Mouse (Mus musculus) cortical plate, adult 2 months (tissue): Measurements from ENCODE around the gene Srsf10. TPM values are rescaled to one million over a fixed set of nuclear protein-coding genes. Genes with fewer than 3 reads are reported as not detected.

ENCODE experiments used
- H3K27ac ChIP-seq: fragments of 200-500 bp; 2 replicates; pipeline ENCODE4 v1.5.1; 2012; ENCODE audit warnings: low read length, control low read depth, inconsistent platforms; ENCODE audit not compliant: insufficient read depth
- H3K4me1 ChIP-seq: fragments of 200-500 bp; 2 replicates; pipeline ENCODE4 v1.6.1; 2011; ENCODE audit warnings: low read length; ENCODE audit not compliant: control insufficient read depth, insufficient read depth
- H3K4me3 ChIP-seq: fragments of 200-500 bp; 2 replicates; pipeline ENCODE4 v1.5.1; 2011; ENCODE audit warnings: mild to moderate bottlenecking, low read length, control low read depth; ENCODE audit not compliant: insufficient read depth
- CTCF ChIP-seq: fragments of 200-500 bp; IDR thresholded peaks from 2 replicates; pipeline ENCODE4 v1.5.1; 2011; ENCODE audit warnings: mild to moderate bottlenecking, control low read depth, low read length; ENCODE audit not compliant: insufficient read depth; ENCODE audit errors: extremely low read depth
- POLR2A ChIP-seq: fragments of 200-500 bp; IDR thresholded peaks from 2 replicates; pipeline ENCODE4 v1.6.1; 2011; ENCODE audit warnings: mild to moderate bottlenecking, low read length, control low read depth; ENCODE audit not compliant: insufficient read depth; ENCODE audit errors: extremely low read depth
- polyA plus RNA-seq: library from polyadenylated mRNA; depleted of rRNA; stranded (reverse); fragments of >200 nt; gene quantifications from 2 replicates; pipeline ENCODE4 v1.2.3, GENCODE M21; 2012

Gene Srsf10
- polyA plus RNA-seq, 1 experiment: 49.1 TPM

DNA sequence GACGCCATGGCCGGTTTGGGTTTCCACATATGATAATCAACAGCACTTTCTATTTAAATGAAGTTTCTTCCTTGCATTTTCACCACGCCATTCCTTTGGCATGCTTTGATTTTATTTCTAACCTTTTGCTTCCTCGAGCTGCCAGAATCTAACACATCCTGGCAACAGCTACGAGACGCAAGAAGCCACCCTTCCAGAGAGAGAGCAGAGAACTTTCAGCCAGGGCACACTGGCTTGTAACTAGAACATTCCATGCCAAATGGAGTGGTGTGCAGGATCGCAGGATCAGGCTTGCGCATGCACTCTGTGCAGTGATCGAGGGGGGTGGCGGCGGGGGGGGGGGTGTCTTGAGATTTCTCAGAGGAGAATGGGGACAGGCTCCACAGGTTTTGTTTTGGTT lies 23.5 kb upstream of the Srsf10 start:
- no peak for TF ChIP-seq CTCF
- no peak for TF ChIP-seq POLR2A
- Histone ChIP-seq H3K4me3 (no peak overlapping the region), H3K4me1 (peaks cover 14% of the 10 kb centered on the region), H3K27ac (no peak overlapping the region)

DNA sequence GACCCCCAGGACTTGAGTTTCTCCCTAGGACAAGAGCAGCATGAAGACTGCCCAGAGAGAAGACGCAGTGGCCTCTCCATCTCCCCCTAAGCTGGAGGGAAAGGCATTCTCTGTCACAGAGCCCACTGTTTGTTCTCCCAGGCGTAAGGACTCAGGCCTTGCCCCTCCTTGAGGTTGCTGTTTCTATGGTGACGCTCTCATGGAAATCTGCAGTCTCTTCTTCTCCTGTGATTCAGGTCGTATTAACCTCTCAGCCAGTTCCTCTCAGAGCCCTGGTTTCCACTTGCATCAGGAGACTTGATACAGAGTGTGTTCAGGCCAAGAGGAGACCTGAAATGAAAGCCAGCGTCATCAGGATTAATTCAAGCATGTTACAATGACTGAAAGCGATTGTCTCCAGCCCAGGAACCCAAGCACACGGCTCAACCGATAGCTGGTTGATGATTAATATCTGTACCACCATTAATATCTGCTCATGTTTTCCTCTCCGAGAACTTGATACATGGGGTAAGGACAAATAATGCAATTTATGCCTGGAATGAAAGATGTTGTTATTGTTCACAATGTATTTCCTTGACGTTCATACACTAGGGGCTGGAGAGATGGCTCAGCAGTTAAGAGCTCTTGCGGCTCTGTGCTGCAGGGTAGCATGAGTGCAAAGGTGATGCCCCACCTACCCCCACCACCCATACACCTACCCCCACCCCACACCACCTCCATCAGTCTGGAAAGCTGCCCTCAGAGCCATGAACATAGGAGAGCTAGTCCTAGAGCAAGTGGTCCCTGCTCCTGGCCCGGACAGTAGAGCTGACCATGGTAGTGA lies 22.0 kb upstream of the Srsf10 start:
- no peak overlapping the region for H3K4me3 ChIP-seq
- H3K27ac ChIP-seq: no peak overlapping the region
- TF ChIP-seq POLR2A (no peak), CTCF (no peak)
- peaks cover 14% of the 10 kb centered on the region for H3K4me1 ChIP-seq

DNA sequence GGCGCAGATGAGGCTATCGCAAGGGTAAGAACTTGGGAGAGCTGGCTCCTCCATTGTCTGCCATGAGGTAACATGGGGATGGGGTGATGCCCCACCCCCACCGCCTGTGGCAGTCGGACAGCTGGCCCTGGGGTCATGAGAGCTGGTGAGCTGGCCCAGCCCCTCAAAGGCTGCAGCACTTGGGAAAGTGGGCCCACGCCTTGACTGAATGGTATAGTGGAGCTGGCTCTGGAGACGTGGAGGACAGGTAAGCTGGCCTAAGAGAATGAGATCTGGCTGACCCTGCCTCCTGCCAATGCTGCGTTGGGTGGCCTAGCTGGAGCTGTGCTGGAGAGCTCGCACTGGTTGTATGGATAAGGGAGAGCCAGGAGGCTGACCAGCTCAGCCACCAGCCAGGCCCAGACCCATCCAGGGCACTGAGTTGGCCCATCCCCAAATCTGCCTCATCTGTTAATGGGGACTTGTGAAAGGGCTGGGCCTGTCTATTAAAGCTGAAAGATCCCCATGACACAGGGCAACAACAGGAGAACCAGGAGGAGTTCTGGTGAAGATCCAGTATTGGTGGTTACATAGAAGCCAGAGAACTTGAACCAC lies 21.3 kb upstream of the Srsf10 start:
- TF ChIP-seq POLR2A: no peak
- no peak overlapping the region for H3K4me3 ChIP-seq
- H3K27ac ChIP-seq: no peak overlapping the region
- peaks cover 11% of the 10 kb centered on the region for H3K4me1 ChIP-seq

DNA sequence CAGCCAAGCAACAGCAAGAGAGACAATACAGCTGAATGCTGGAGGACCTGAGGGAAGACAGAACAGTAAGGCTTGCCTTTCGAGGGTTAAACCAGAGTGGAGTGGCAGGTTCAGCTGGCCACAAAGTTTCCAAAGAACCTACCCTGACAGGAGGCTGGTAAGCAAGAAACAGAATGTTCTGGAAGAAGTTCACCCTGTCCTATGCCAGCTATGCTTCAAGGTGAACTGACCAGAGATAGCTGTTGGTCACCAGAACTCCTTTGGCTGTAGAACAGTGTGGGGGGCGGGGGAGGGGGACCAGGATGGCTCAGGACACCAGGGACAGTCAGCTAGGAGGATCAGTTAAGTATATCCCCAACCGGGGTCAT lies 16.6 kb upstream of the Srsf10 start:
- 0 out of 2 replicates have a peak, but pooled peaks cover 1% of the 10 kb centered on the region for H3K4me1 ChIP-seq
- TF ChIP-seq POLR2A: no peak
- no peak for TF ChIP-seq CTCF
- H3K4me3 ChIP-seq: no peak overlapping the region
- no peak overlapping the region for H3K27ac ChIP-seq

- Histone ChIP-seq H3K4me1 (0 out of 2 replicates have a peak, but pooled peaks cover 1% of the 10 kb centered on the region), H3K4me3 (no peak overlapping the region), H3K27ac (no peak overlapping the region)
- TF ChIP-seq POLR2A: no peak
- TF ChIP-seq CTCF: no peak
Measured at GRCm38 (mm10) chr4:135839293-135840011, 16.1 kb upstream of the Srsf10 start.

GRCm38 (mm10) chr4:135844400-135844799 lies 11.1 kb upstream of the Srsf10 start:
- TF ChIP-seq CTCF (no peak), POLR2A (no peak)
- Histone ChIP-seq H3K27ac (no peak overlapping the region), H3K4me3 (no peak overlapping the region), H3K4me1 (no peaks in the 10 kb centered on the region; the same call in 1 of the 2 replicates)

DNA sequence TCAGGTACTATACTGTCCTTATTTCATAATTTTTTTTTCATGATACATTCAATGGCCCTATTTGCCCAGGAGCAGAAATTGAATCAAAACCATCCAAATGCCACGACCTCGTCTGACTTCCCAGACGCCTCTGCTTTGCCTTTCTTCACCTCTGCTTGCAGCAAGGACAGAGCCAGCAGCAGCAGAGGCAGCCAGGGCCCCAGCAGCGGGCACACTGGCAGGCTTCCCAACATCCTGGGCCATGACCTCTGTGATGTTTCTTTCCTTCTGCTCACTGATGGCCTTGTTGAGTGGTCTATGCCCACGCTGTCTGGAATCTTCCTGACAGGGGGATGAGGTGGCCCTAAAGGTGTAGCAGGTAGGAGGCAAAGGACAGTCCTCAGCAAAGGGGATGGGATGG lies 8.0 kb upstream of the Srsf10 start:
- TF ChIP-seq CTCF (no peak), POLR2A (no peak)
- H3K4me3 ChIP-seq: no peak overlapping the region
- H3K27ac ChIP-seq: no peak overlapping the region
- H3K4me1 ChIP-seq: peaks cover 2% of the 10 kb centered on the region; the same call in 1 of the 2 replicates

DNA sequence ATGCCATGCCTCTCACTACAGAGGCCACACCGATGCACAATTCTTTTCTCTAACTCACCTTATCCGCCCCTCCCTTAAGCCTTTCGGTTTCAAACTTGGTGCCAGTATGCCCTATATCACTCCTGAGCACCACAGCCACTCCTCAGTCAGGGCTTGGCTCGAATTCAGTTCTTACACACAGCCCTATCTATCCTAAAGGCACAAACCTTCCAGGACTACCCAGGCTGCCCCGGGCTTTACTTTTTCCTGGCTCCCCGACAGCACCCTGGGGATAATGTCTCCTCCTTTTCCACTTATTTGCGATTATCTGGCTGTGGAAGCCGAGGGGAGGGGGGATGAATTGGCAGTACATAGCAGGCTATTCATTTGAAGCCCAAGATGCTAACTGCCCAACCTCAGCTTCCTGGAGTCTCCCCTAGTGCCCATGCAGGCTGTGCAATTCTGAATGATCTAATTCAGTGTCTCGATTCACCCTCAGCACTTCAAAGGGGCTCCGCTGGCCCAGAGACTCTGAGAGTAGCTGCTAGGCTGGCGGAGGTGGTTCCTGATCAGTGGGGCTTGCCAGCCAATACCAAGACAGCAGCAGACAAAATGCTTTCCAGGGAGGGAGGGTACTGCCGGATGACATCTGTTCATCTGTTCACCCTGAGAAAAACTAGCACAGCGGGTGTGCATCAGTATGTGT lies 5.0 kb upstream of the Srsf10 start:
- Histone ChIP-seq H3K27ac (no peak overlapping the region), H3K4me3 (no peak overlapping the region), H3K4me1 (peaks cover 2% of the 10 kb centered on the region; the same call in 1 of the 2 replicates)
- TF ChIP-seq POLR2A (no peak), CTCF (no peak)

DNA sequence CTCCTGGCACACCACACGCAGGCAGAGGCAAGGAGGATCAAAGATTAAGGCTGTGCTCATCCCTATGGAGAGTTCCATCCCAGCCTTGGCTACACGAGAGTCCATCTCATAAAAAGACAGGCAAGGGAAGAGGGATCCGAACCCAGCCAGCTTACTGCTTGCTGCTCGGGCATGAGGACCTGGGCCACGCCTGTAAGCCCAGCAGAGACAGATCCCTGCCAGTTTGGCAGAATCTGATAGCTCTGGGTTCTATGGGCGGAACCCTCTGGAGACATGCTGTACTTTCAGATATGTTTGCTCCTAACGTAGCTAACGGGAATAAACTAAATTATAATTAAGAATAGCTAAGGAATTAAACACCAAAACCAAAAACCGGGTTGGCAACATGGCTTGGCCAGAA lies 3.6 kb upstream of the Srsf10 start:
- H3K27ac ChIP-seq: no peak overlapping the region

More for the DNA sequence above, 3.6 kb upstream of the Srsf10 start:
- TF ChIP-seq POLR2A (no peak), CTCF (no peak)
- peaks cover 2% of the 10 kb centered on the region; the same call in 1 of the 2 replicates for H3K4me1 ChIP-seq
- H3K4me3 ChIP-seq: no peak overlapping the region
